Mouse (Mus musculus) intestine, embryonic 15.5 days (tissue): ENCODE measurements around the gene Prss32. TPM values are rescaled to one million over a fixed set of nuclear protein-coding genes. Genes with fewer than 3 reads are reported as not detected.
"Not testable (repeated sequence)": the region's sequence is repeated elsewhere in the genome, so short reads cannot be mapped to it uniquely, and the experiment has no call there.

Experiments
- ATAC-seq: fragments of 200-750 bp; cut with Nextera tagmentation; 2 replicates; pipeline ENCODE4 v1.8.0; 2017; ENCODE audit warnings: moderate TSS enrichment, moderate library complexity
- H3K27ac ChIP-seq: fragments of 300-500 bp; sonication (generic); 2 replicates; pipeline ENCODE4 v1.5.1; 2015; ENCODE audit warnings: mild to moderate bottlenecking, inconsistent platforms
- H3K27me3 ChIP-seq: fragments of 300-500 bp; sonication (generic); replicated peaks from 2 replicates; pipeline ENCODE4 v1.6.1; 2015; ENCODE audit warnings: inconsistent platforms
- H3K36me3 ChIP-seq: fragments of 300-500 bp; sonication (generic); 2 replicates; pipeline ENCODE4 v1.6.1; 2015; ENCODE audit warnings: inconsistent platforms
- H3K4me1 ChIP-seq: fragments of 300-500 bp; sonication (generic); replicated peaks from 2 replicates; pipeline ENCODE4 v1.6.1; 2015; ENCODE audit warnings: inconsistent platforms
- H3K4me2 ChIP-seq: fragments of 300-500 bp; sonication (generic); replicated peaks from 2 replicates; pipeline ENCODE4 v1.6.1; 2015; ENCODE audit warnings: mild to moderate bottlenecking, inconsistent platforms
- H3K4me3 ChIP-seq: fragments of 300-500 bp; sonication (generic); replicated peaks from 2 replicates; pipeline ENCODE4 v1.5.1; 2015; ENCODE audit warnings: inconsistent platforms
- H3K9ac ChIP-seq: fragments of 300-500 bp; sonication (generic); 2 replicates; pipeline ENCODE4 v1.6.1; 2015; ENCODE audit warnings: inconsistent platforms
- H3K9me3 ChIP-seq: fragments of 300-500 bp; sonication (generic); 2 replicates; pipeline ENCODE4 v1.6.1; 2016; ENCODE audit warnings: inconsistent platforms
- WGBS: fragments of 180-500 bp; shearing (Covaris S2); methylation state at CpG from one replicate; pipeline ENCODE4 v1.1.7; 2015; 5-methylcytosine and 5-hydroxymethylcytosine counted together
- polyA plus RNA-seq: library from polyadenylated mRNA; unstranded; fragments of >200 nt; fragmentation: Nextera tagmentation; extraction: Ambion mirVana; gene quantifications from 2 replicates; pipeline ENCODE4 v1.2.1, GENCODE M21; 2015

Gene Prss32
- polyA plus RNA-seq, 1 experiment from 2014 or later = 5.1 TPM

- Histone ChIP-seq H3K9me3 (no peaks in the 10 kb centered on the region), H3K4me1 (no peaks in the 10 kb centered on the region), H3K4me2 (0 out of 2 replicates have a peak overlapping the region, but pooled peaks have one; percentile 19), H3K9ac (no peak overlapping the region), H3K27ac (peak overlapping the region; percentile 52; the same call in 1 of the 2 replicates), H3K4me3 (no peak overlapping the region), H3K27me3 (no peaks in the 10 kb centered on the region), H3K36me3 (no peaks in the 10 kb centered on the region)
- ATAC-seq = peak; percentile 88
- 52% methylated on average over 19 of the region's 19 CpGs for WGBS
These were observed 7.4 kb downstream of the Prss32 start for GRCm38 (mm10) chr17:23850853-23851749.

DNA sequence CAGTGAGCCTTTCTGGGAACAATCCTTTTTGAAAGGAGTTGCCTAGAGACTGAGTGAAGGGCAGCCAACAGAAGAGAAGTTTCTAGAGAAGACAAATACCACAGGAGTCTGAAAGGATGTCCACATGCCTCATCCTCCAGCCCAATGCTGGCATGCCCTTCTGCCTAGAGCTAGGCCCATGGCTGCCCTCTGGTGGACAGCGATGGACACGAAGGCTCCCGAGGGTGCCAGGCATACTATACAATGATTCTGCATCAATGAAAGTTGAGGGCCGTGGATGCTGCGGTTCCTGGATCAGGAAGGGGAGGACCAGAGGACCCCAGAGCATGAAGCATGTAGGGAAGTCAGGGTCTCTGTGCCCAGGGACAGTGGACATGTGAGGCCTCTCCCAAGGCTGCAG is 9.6 kb downstream of the Prss32 start:
- Histone ChIP-seq H3K4me1 (no peaks in the 10 kb centered on the region), H3K36me3 (no peaks in the 10 kb centered on the region), H3K27ac (no peak overlapping the region; the same call in 1 of the 2 replicates), H3K4me3 (no peak overlapping the region), H3K4me2 (no peak overlapping the region), H3K9ac (no peak overlapping the region), H3K9me3 (no peaks in the 10 kb centered on the region), H3K27me3 (no peaks in the 10 kb centered on the region)
- WGBS = 33% methylated on average over 5 of the region's 5 CpGs
- peak; percentile 30; the same call in 1 of the 2 replicates for ATAC-seq

DNA sequence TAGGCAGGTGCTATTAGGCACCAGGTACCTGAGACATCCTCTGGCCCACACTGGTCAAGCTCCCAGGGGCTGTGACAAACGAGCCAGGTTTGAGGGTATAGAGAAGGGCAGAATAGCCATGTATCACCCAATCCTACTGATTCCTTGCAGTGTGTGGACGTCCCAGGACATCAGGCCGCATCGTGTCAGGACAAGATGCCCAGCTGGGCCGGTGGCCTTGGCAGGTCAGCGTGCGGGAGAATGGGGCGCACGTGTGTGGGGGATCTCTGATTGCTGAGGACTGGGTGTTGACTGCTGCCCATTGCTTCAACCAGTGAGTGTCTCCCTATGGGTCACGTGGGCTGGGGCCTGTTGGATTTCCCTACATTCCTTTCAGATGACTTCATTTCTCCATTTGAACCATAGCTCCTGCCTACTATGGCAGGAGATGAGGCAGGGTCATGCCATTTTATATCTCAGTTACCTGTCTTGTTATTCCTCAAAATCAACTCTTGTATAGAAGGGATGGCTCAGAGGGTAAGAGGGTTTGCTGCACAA is 10.6 kb downstream of the Prss32 start:
- H3K27ac ChIP-seq = no peak overlapping the region
- H3K27me3 ChIP-seq = no peaks in the 10 kb centered on the region
- H3K4me2 ChIP-seq = 0 out of 2 replicates have a peak overlapping the region, but pooled peaks have one; percentile 5
- no peak overlapping the region for H3K4me3 ChIP-seq
- no peaks in the 10 kb centered on the region for H3K9me3 ChIP-seq
- no peak overlapping the region for H3K9ac ChIP-seq
- no peak for ATAC-seq
- no peaks in the 10 kb centered on the region for H3K4me1 ChIP-seq
- WGBS = 83% methylated on average over 10 of the region's 10 CpGs
- no peaks in the 10 kb centered on the region for H3K36me3 ChIP-seq

- no peaks in the 10 kb centered on the region for H3K27me3 ChIP-seq
- no peak overlapping the region for H3K4me3 ChIP-seq
- no peaks in the 10 kb centered on the region for H3K4me1 ChIP-seq
- 87% methylated on average over 6 of the region's 6 CpGs for WGBS
- H3K9me3 ChIP-seq = no peaks in the 10 kb centered on the region
- no peak overlapping the region for H3K27ac ChIP-seq
- no peaks in the 10 kb centered on the region for H3K36me3 ChIP-seq
- H3K4me2 ChIP-seq = no peak overlapping the region
- H3K9ac ChIP-seq = no peak overlapping the region
- no peak for ATAC-seq
These were observed 13.5 kb downstream of the Prss32 start for GRCm38 (mm10) chr17:23857193-23857592.

DNA sequence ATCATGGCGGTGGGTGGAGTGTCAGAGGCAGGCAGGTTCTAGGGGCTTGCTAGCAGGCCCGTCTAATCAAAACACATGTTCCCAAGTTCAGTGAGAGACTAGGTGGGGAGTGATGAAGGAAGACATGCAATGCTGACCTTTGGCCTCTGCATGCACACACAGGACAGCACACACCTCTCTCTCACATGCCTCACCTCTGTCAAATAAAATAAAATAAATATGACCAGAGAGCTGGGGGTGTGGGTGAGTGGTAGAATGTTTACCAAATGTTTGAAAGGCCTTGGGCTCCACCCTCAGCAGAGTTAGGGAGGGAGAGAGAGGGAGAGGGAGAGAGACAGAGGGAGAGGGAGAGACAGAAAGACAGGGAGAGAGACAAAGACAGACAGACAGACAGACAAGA is 14.3 kb downstream of the Prss32 start:
- Histone ChIP-seq H3K27ac (no peak overlapping the region), H3K4me2 (no peak overlapping the region), H3K36me3 (no peaks in the 10 kb centered on the region), H3K9ac (no peak overlapping the region), H3K9me3 (no peaks in the 10 kb centered on the region), H3K4me3 (no peak overlapping the region), H3K4me1 (no peaks in the 10 kb centered on the region), H3K27me3 (no peaks in the 10 kb centered on the region)
- peak; percentile 55 for ATAC-seq
- 53% methylated on average over 2 of the region's 2 CpGs for WGBS

DNA sequence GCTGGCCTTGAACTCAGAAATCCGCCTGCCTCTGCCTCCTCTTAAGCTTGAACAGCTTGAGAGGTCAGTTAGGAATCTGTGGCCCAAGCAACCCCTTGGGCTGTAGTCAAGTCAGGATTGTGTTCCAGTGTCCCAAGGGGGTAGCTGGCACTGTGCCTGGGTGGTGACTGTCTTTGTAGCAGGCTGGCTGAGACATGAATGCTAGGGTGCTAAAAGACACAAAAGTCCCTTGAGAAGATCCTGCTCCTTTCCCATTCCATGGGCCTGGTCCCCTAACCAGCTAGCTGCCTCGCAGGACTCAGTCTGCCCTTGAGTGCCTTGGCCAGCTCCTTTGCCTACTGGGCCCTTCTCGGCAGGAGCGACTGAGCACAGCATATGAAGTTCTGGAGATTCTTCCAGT is 19.3 kb downstream of the Prss32 start:
- no peaks in the 10 kb centered on the region for H3K36me3 ChIP-seq
- no peak overlapping the region for H3K4me2 ChIP-seq
- 84% methylated on average over 4 of the region's 4 CpGs for WGBS
- no peaks in the 10 kb centered on the region for H3K4me1 ChIP-seq
- H3K27me3 ChIP-seq = no peaks in the 10 kb centered on the region
- no peaks in the 10 kb centered on the region for H3K9me3 ChIP-seq
- ATAC-seq = no peak
- H3K4me3 ChIP-seq = no peak overlapping the region
- H3K9ac ChIP-seq = no peak overlapping the region
- H3K27ac ChIP-seq = no peak overlapping the region

GRCm38 (mm10) chr17:23867756-23868155 is 24.1 kb downstream of the Prss32 start, which contains the start of gene Prss21:
TSS of gene Prss21 (plus strand) at chr17:23868056.
- Histone ChIP-seq H3K9me3 (no peaks in the 10 kb centered on the region), H3K4me3 (no peak within 1 kb of the TSS), H3K27me3 (no peaks in the 10 kb centered on the region), H3K9ac (no peak within 1 kb of the TSS), H3K36me3 (no peaks in the 10 kb centered on the region), H3K4me1 (no peaks in the 10 kb centered on the region), H3K27ac (no peak within 1 kb of the TSS), H3K4me2 (no peak within 1 kb of the TSS)
- WGBS = 86% methylated on average over 15 of the region's 15 CpGs
- ATAC-seq = no peak

GRCm38 (mm10) chr17:23868513-23868912 is 24.9 kb downstream of the Prss32 start:
- Histone ChIP-seq H3K4me1 (no peaks in the 10 kb centered on the region), H3K27ac (no peak overlapping the region), H3K9me3 (no peaks in the 10 kb centered on the region), H3K36me3 (no peaks in the 10 kb centered on the region), H3K4me2 (no peak overlapping the region), H3K27me3 (no peaks in the 10 kb centered on the region), H3K4me3 (no peak overlapping the region), H3K9ac (no peak overlapping the region)
- no peak for ATAC-seq
- WGBS = 95% methylated on average over 11 of the region's 11 CpGs

DNA sequence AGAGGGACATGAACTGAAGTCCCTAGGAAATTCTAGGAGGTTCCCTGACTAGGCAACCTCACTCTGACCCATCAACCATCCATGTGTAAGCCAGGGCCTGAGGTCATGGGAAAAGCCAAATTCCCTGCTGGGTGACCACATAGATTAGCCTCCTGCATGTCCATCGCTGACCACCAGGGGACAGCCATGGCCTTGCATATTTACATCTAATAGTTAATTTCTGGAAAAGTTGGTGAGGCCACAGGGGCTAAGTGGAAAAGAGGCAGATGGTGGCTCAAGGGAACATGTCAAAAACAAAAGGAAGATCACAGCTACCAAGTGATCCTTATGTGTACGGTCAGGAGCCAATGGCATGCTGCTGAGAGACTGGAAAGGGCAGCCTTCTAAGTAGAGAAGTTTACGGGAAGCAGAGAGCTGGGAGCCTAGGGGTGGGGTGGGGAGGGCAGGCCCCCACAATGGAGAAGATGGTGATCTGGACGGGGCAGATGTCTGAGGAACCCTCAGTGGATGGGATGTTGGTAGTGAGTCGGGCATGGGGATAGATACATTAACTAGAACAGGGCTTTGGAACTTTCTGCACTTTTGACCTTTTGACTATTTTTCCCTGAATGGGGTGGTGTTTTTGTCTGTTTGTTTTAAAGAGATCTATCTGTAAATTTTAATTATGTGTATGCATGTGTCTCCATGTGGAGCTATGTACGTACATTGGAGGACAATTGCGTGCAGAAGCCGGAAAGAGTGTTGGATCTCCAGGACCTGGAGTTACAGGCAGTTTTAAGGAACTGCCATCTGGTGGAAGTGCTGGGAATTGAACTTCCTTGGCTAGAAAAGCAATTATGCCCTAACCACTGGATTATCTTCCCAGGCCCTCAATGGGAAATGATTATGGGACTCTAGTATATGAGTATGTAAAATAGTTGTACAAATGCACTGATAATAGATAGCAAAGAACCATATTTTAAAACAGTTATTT is 30.5 kb downstream of the Prss32 start:
- 39% methylated on average over 8 of the region's 8 CpGs for WGBS
- Histone ChIP-seq H3K4me3 (no peak overlapping the region), H3K9me3 (no peaks in the 10 kb centered on the region), H3K4me1 (peaks cover 3% of the 10 kb centered on the region; the same call in 1 of the 2 replicates), H3K4me2 (no peak overlapping the region), H3K27me3 (no peaks in the 10 kb centered on the region), H3K9ac (no peak overlapping the region), H3K27ac (no peak overlapping the region), H3K36me3 (no peaks in the 10 kb centered on the region)
- ATAC-seq = peak; percentile 53

DNA sequence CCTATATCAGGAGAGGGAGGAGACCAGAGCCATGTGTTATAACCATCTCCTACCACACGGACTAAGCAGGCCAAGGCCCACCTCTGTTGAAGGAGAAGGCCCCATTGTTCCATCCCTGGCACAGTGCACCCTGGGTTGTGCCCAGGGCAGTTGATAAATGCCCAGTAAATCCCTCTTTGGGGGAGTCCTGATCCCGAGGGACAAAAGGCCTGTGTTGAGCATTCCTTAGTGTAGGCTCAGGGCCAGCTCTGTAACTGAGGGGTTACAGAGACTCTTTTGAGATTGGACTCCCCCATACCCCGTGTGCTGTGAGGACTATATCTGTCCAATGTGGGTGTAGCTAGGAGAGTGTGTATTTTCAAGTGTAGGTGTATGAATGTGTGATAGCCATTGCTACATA is 33.1 kb downstream of the Prss32 start:
- H3K9me3 ChIP-seq = no peaks in the 10 kb centered on the region
- 56% methylated on average over 3 of the region's 3 CpGs for whole genome bisulfite sequencing
- no peak overlapping the region for H3K27ac ChIP-seq
- H3K4me2 ChIP-seq = no peak overlapping the region
- H3K36me3 ChIP-seq = no peaks in the 10 kb centered on the region
- peaks cover 3% of the 10 kb centered on the region; the same call in 1 of the 2 replicates for H3K4me1 ChIP-seq
- no peak overlapping the region for H3K9ac ChIP-seq
- H3K4me3 ChIP-seq = no peak overlapping the region
- no peaks in the 10 kb centered on the region for H3K27me3 ChIP-seq
- no peak for ATAC-seq

GRCm38 (mm10) chr17:23877166-23877565 is 33.5 kb downstream of the Prss32 start:
- peaks cover 3% of the 10 kb centered on the region; the same call in 1 of the 2 replicates for H3K4me1 ChIP-seq
- no peaks in the 10 kb centered on the region for H3K36me3 ChIP-seq
- 0 out of 2 replicates have a peak overlapping the region, but pooled peaks have one; percentile 9 for H3K27ac ChIP-seq
- no peaks in the 10 kb centered on the region for H3K27me3 ChIP-seq
- WGBS = 88% methylated on average over 2 of the region's 2 CpGs
- no peaks in the 10 kb centered on the region for H3K9me3 ChIP-seq
- ATAC-seq = no peak
- H3K9ac ChIP-seq = no peak overlapping the region
- H3K4me3 ChIP-seq = no peak overlapping the region
- H3K4me2 ChIP-seq = no peak overlapping the region

DNA sequence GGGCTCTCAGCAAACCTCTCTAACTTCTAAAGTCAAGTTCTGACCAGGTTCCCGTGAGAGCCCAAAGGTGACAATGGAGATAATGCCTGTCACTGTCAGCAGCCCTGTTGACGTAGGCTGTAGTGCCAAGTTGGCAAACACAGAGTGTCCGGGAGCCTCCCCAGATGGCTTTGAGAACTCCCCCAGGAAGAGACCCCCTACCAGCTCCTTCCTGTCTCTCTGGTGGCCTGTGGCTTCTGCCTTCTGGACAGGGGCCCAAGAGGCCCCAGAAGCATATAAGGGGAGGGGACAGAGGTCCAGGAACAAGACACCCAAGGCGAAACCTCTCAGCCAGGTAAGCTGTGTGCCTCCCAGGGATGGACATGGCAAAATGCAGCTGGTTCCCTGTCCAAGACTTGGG is 36.9 kb downstream of the Prss32 start, which contains the start of the genes Dcpp1 and Dcpp2:
TSS of gene Dcpp1 (plus strand) at position 301 of the 400 bp plus-strand sequence.
TSS of gene Dcpp2 (plus strand) at position 305 of the 400 bp plus-strand sequence.
- H3K27ac ChIP-seq, H3K4me2 ChIP-seq, H3K4me3 ChIP-seq, H3K36me3 ChIP-seq, H3K9ac ChIP-seq, H3K27me3 ChIP-seq, H3K9me3 ChIP-seq, H3K4me1 ChIP-seq, ATAC-seq: not testable (repeated sequence)
- 65% methylated on average over 4 of the region's 4 CpGs for WGBS
